33 mouse cellular contexts compared by ENCODE assay signal in genomic region chr14:34351660-34352059, GRCm38 (mm10). TPM values are rescaled to one million over a fixed set of nuclear protein-coding genes. Genes with fewer than 3 reads are reported as not detected.
A peak's percentile ranks its signal among the peaks of the same experiment; 100 is the strongest.
DNase-seq lines count a peak whose midpoint lies in the region; ATAC-seq and TF ChIP-seq lines count a peak whose summit lies in the region.
"Had no signal": no experiment of that assay in that cellular context is flagged by ENCODE, and none has a peak within 500 bp of the region (broad histone marks: within the 10 kb centered on the region; RNA-seq: fewer than 3 reads in every experiment).

No protein-coding gene starts in this region.

- peak overlapping the region; percentile 29 for H3K27ac ChIP-seq in liver, adult 2 months (replicated peaks; ENCODE audit: insufficient read depth, low read depth, low read length)
- H3K27ac ChIP-seq in liver, embryonic 12.5 days, result no peak overlapping the region
- no peak overlapping the region for H3K27ac ChIP-seq in neural tube, embryonic 11.5 days (ENCODE audit: low read depth, low read length)
- no peak overlapping the region for H3K27ac ChIP-seq in neural tube, embryonic 15.5 days (replicated peaks)
- H3K27ac ChIP-seq in ES-E14 (ENCODE audit: insufficient read depth, low read depth, low read length, poor library complexity, severe bottlenecking), result peak overlapping the region; percentile 69; the same call in 1 of the 2 replicates
- H3K27ac ChIP-seq: embryonic facial prominence, embryonic 12.5 days; embryonic facial prominence, embryonic 15.5 days; forebrain, embryonic 12.5 days; forebrain, embryonic 15.5 days; heart, embryonic 15.5 days; hindbrain, embryonic 10.5 days; hindbrain, embryonic 13.5 days had no signal

- H3K9ac ChIP-seq in liver, adult 2 months (ENCODE audit: low read depth, low read length), result no peak overlapping the region
- H3K9ac ChIP-seq in liver, embryonic 12.5 days, result no peak overlapping the region
- no peak overlapping the region for H3K9ac ChIP-seq in neural tube, embryonic 11.5 days (ENCODE audit: low read length)
- H3K9ac ChIP-seq in neural tube, embryonic 15.5 days (replicated peaks), result no peak overlapping the region
- H3K9ac ChIP-seq in ES-E14 (ENCODE audit: insufficient read depth, low read depth, low read length, poor library complexity, severe bottlenecking), result peak overlapping the region; percentile 27; the same call in 1 of the 2 replicates
- H3K9ac ChIP-seq: embryonic facial prominence, embryonic 12.5 days; embryonic facial prominence, embryonic 15.5 days; forebrain, embryonic 12.5 days; forebrain, embryonic 15.5 days; heart, embryonic 12.5 days; heart, embryonic 15.5 days; hindbrain, embryonic 13.5 days had no signal

- no peak for TF ChIP-seq POLR2A in liver, adult 2 months (IDR thresholded peaks at IDR 0.05; ENCODE audit: extremely low read depth, insufficient read depth, low read length)

- ATAC-seq in liver, embryonic 12.5 days, result no peak
- ATAC-seq in neural tube, embryonic 11.5 days (ENCODE audit: insufficient read depth, low FRiP score, low TSS enrichment), result no peak
- no peak for ATAC-seq in neural tube, embryonic 15.5 days (ENCODE audit: low FRiP score)
- ATAC-seq: CD4-positive, CD25-positive, alpha-beta regulatory T cell, adult 4 months; forebrain, embryonic 15.5 days; hindbrain, embryonic 16.5 days had no signal

- H3K36me3 ChIP-seq in liver, adult 2 months (ENCODE audit: control insufficient read depth, insufficient read depth, low read length), result no peaks in the 10 kb centered on the region
- no peaks in the 10 kb centered on the region for H3K36me3 ChIP-seq in liver, embryonic 12.5 days
- H3K36me3 ChIP-seq in neural tube, embryonic 11.5 days (ENCODE audit: control insufficient read depth, insufficient read depth, low read length), result no peaks in the 10 kb centered on the region
- no peaks in the 10 kb centered on the region for H3K36me3 ChIP-seq in neural tube, embryonic 15.5 days
- H3K36me3 ChIP-seq in ES-E14 (ENCODE audit: control insufficient read depth, insufficient read depth, low read length, poor library complexity, severe bottlenecking), result peaks cover 3% of the 10 kb centered on the region; the same call in 1 of the 2 replicates
- H3K36me3 ChIP-seq: embryonic facial prominence, embryonic 12.5 days; embryonic facial prominence, embryonic 15.5 days; forebrain, embryonic 12.5 days; forebrain, embryonic 15.5 days; heart, embryonic 12.5 days; heart, embryonic 15.5 days; hindbrain, embryonic 10.5 days; hindbrain, embryonic 13.5 days had no signal

- no peak overlapping the region for H3K4me2 ChIP-seq in liver, embryonic 12.5 days
- no peak overlapping the region for H3K4me2 ChIP-seq in neural tube, embryonic 11.5 days (ENCODE audit: low read depth)
- H3K4me2 ChIP-seq in neural tube, embryonic 15.5 days, result no peak overlapping the region
- H3K4me2 ChIP-seq: embryonic facial prominence, embryonic 12.5 days; embryonic facial prominence, embryonic 15.5 days; forebrain, embryonic 12.5 days; forebrain, embryonic 15.5 days; heart, embryonic 12.5 days; heart, embryonic 15.5 days; hindbrain, embryonic 13.5 days had no signal

- in situ Hi-C loops in ES-E14 (cut with MboI; ENCODE audit: low sequenced_read_pairs in 2 of 2, unreplicated experiment in 2 of 2), result no loop called here

- DNase-seq in liver, adult 2 months (ENCODE audit: extremely low read depth, low read depth, low spot score), result peak; percentile 100
- peak; percentile 3 for DNase-seq in neural tube, embryonic 11.5 days (ENCODE audit: low spot score)
- no peak for DNase-seq in ES-E14 (ENCODE audit: low read depth, low spot score)
- DNase-seq in layer of hippocampus, adult 18-20 months (ENCODE audit: low spot score in 2 of 2), result no peak
- DNase-seq: adrenal gland, adult 2 months; adrenal gland, postnatal 14 days; cerebellum, adult 11 months; cerebellum, adult 2 months; cerebellum, adult 9-11 months; cerebellum, postnatal 25 days; gastrocnemius, postnatal 25 days; heart, adult 18-20 months; heart, postnatal 10 days; heart, postnatal 36 days had no signal

- TF ChIP-seq CTCF in liver, adult 2 months (IDR thresholded peaks at IDR 0.05; ENCODE audit: low read depth, low read length), result no peak

- no peak overlapping the region for H3K4me3 ChIP-seq in liver, adult 2 months (ENCODE audit: insufficient read depth, low read depth, low read length)
- H3K4me3 ChIP-seq in liver, embryonic 12.5 days, result no peak overlapping the region
- no peak overlapping the region for H3K4me3 ChIP-seq in neural tube, embryonic 11.5 days (ENCODE audit: low read depth, low read length)
- no peak overlapping the region for H3K4me3 ChIP-seq in neural tube, embryonic 15.5 days (replicated peaks)
- no peak overlapping the region for H3K4me3 ChIP-seq in ES-E14 (ENCODE audit: insufficient read depth in 1 of 2, low read depth in 1 of 2, low read length in 2 of 2, poor library complexity in 1 of 2, severe bottlenecking in 1 of 2)
- H3K4me3 ChIP-seq: embryonic facial prominence, embryonic 12.5 days; embryonic facial prominence, embryonic 15.5 days; erythroblast, embryonic 14.5 days; forebrain, embryonic 12.5 days; forebrain, embryonic 15.5 days; heart, embryonic 12.5 days; heart, embryonic 15.5 days; hindbrain, embryonic 10.5 days; hindbrain, embryonic 13.5 days had no signal

- H3K27me3 ChIP-seq in liver, adult 2 months (ENCODE audit: control insufficient read depth, insufficient read depth, low read length), result no peaks in the 10 kb centered on the region
- H3K27me3 ChIP-seq in liver, embryonic 12.5 days (replicated peaks), result no peaks in the 10 kb centered on the region
- H3K27me3 ChIP-seq in neural tube, embryonic 11.5 days (ENCODE audit: control insufficient read depth, insufficient read depth, low read length), result no peaks in the 10 kb centered on the region
- H3K27me3 ChIP-seq in neural tube, embryonic 15.5 days (replicated peaks), result no peaks in the 10 kb centered on the region
- H3K27me3 ChIP-seq: embryonic facial prominence, embryonic 12.5 days; embryonic facial prominence, embryonic 15.5 days; forebrain, embryonic 12.5 days; forebrain, embryonic 15.5 days; heart, embryonic 12.5 days; heart, embryonic 15.5 days; hindbrain, embryonic 13.5 days had no signal

- WGBS in liver, adult 2 months, result 23% methylated on average over 3 of the region's 3 CpGs
- 54% methylated on average over 3 of the region's 3 CpGs for WGBS in liver, embryonic 12.5 days (ENCODE audit: insufficient replicate concordance)
- 67% methylated on average over 3 of the region's 3 CpGs for WGBS in neural tube, embryonic 11.5 days
- 60% methylated on average over 3 of the region's 3 CpGs for WGBS in neural tube, embryonic 15.5 days

- H3K79me2 ChIP-seq in liver, adult 2 months (ENCODE audit: control insufficient read depth, insufficient read depth, low read length), result no peaks in the 10 kb centered on the region

- peaks cover 64% of the 10 kb centered on the region for H3K4me1 ChIP-seq in liver, adult 2 months (ENCODE audit: control insufficient read depth, insufficient read depth, low read length)
- H3K4me1 ChIP-seq in liver, embryonic 12.5 days, result peaks cover 17% of the 10 kb centered on the region
- no peaks in the 10 kb centered on the region for H3K4me1 ChIP-seq in neural tube, embryonic 11.5 days (ENCODE audit: control insufficient read depth, insufficient read depth, low read length)
- no peaks in the 10 kb centered on the region for H3K4me1 ChIP-seq in neural tube, embryonic 15.5 days
- H3K4me1 ChIP-seq in ES-E14 (ENCODE audit: control insufficient read depth in 2 of 2, insufficient read depth in 2 of 2, low read length in 2 of 2, poor library complexity in 1 of 2), result peaks cover 15 to 45% of the 10 kb centered on the region in 2 experiments
- H3K4me1 ChIP-seq: embryonic facial prominence, embryonic 12.5 days; embryonic facial prominence, embryonic 15.5 days; forebrain, embryonic 12.5 days; forebrain, embryonic 15.5 days; heart, embryonic 15.5 days; hindbrain, embryonic 13.5 days had no signal

- no peaks in the 10 kb centered on the region for H3K9me3 ChIP-seq in liver, embryonic 12.5 days (replicated peaks)
- H3K9me3 ChIP-seq in neural tube, embryonic 11.5 days (ENCODE audit: control insufficient read depth, low read length), result no peaks in the 10 kb centered on the region
- no peaks in the 10 kb centered on the region for H3K9me3 ChIP-seq in neural tube, embryonic 15.5 days (replicated peaks)
- no peaks in the 10 kb centered on the region for H3K9me3 ChIP-seq in ES-E14 (ENCODE audit: control insufficient read depth, insufficient read depth, low read depth, low read length)
- H3K9me3 ChIP-seq: embryonic facial prominence, embryonic 12.5 days; embryonic facial prominence, embryonic 15.5 days; forebrain, embryonic 12.5 days; forebrain, embryonic 15.5 days; heart, embryonic 12.5 days; heart, embryonic 15.5 days; hindbrain, embryonic 10.5 days; hindbrain, embryonic 13.5 days had no signal

RNA-seq across cellular contexts. Expression of gene Fam25c, which starts 3.6 kb away (rescaled TPM):
- 56.3 and 66.7 TPM in 2 replicates for total RNA-seq in liver, adult 2 months (2014; rRNA removed)
- 74.3 and 146 TPM in 2 replicates for polyA plus RNA-seq in liver, adult 2 months (2012; rRNA removed)
- polyA plus RNA-seq in liver, embryonic 12.5 days (2016; fragmentation: Nextera tagmentation; extraction: Ambion mirVana), result not detected in 2 replicates
- not detected in 2 replicates for polyA plus RNA-seq in neural tube, embryonic 11.5 days (2014; fragmentation: Nextera tagmentation; extraction: Ambion mirVana)
- 0.72 TPM in 1 of 2 replicates, not detected in the other for polyA plus RNA-seq in neural tube, embryonic 15.5 days (2015; fragmentation: Nextera tagmentation; extraction: Ambion mirVana)
- total RNA-seq in ES-E14 (2012; rRNA removed), result 97.8 and 145 TPM in 2 replicates
- not detected for total RNA-seq in layer of hippocampus, adult 18-20 months (2021)
- total RNA-seq: adrenal gland, adult 2 months; adrenal gland, postnatal 4 days; common myeloid progenitor, adult 5-6 weeks; gastrocnemius, adult 8-10 months; heart, adult 18-20 months; heart, postnatal 10 days; heart, postnatal 36 days; MEL had no signal
- polyA plus RNA-seq: adrenal gland, adult 2 months; C2C12; CD4-positive, CD25-positive, alpha-beta regulatory T cell, adult 4 months; cerebellum, adult 2 months; embryonic facial prominence, embryonic 12.5 days; erythroblast, embryonic 14.5 days; forebrain, embryonic 12.5 days; forebrain, embryonic 15.5 days; gonadal fat pad, adult 2 months; heart, embryonic 12.5 days; heart, embryonic 15.5 days; hindbrain, embryonic 10.5 days; hindbrain, embryonic 13.5 days; hindbrain, embryonic 16.5 days had no signal

RNA-seq across cellular contexts. Expression of gene Sncg, which starts 22.9 kb away (rescaled TPM):
- total RNA-seq in liver, adult 2 months (2014; rRNA removed), result 0.20 and 0.46 TPM in 2 replicates
- 0.11 and 0.45 TPM in 2 replicates for polyA plus RNA-seq in liver, adult 2 months (2012; rRNA removed)
- 0.49 and 0.57 TPM in 2 replicates for polyA plus RNA-seq in liver, embryonic 12.5 days (2016; fragmentation: Nextera tagmentation; extraction: Ambion mirVana)
- polyA plus RNA-seq in neural tube, embryonic 11.5 days (2014; fragmentation: Nextera tagmentation; extraction: Ambion mirVana), result 269 and 295 TPM in 2 replicates
- polyA plus RNA-seq in neural tube, embryonic 15.5 days (2015; fragmentation: Nextera tagmentation; extraction: Ambion mirVana), result 354 and 420 TPM in 2 replicates
- total RNA-seq in ES-E14 (2012; rRNA removed), result 2.4 and 3.9 TPM in 2 replicates
- 1 to 10 TPM; 6.8 to 7.1 TPM for total RNA-seq in layer of hippocampus, adult 18-20 months (2021)
- total RNA-seq: common myeloid progenitor, adult 5-6 weeks; MEL had no signal
- polyA plus RNA-seq: CD4-positive, CD25-positive, alpha-beta regulatory T cell, adult 4 months; erythroblast, embryonic 14.5 days had no signal

RNA-seq across cellular contexts. Expression of gene Mmrn2, which starts 23.6 kb away (rescaled TPM):
- total RNA-seq in liver, adult 2 months (2014; rRNA removed), result 9.2 and 10.7 TPM in 2 replicates
- 3.0 and 3.4 TPM in 2 replicates for polyA plus RNA-seq in liver, adult 2 months (2012; rRNA removed)
- polyA plus RNA-seq in liver, embryonic 12.5 days (2016; fragmentation: Nextera tagmentation; extraction: Ambion mirVana), result 3.5 and 3.7 TPM in 2 replicates
- 7.3 and 8.3 TPM in 2 replicates for polyA plus RNA-seq in neural tube, embryonic 11.5 days (2014; fragmentation: Nextera tagmentation; extraction: Ambion mirVana)
- 3.3 and 4.6 TPM in 2 replicates for polyA plus RNA-seq in neural tube, embryonic 15.5 days (2015; fragmentation: Nextera tagmentation; extraction: Ambion mirVana)
- 17.4 and 41.2 TPM in 2 replicates for total RNA-seq in ES-E14 (2012; rRNA removed)
- 1 to 10 TPM; 3.1 to 3.3 TPM for total RNA-seq in layer of hippocampus, adult 18-20 months (2021)
- total RNA-seq: common myeloid progenitor, adult 5-6 weeks had no signal
- polyA plus RNA-seq: erythroblast, embryonic 14.5 days had no signal

RNA-seq across cellular contexts. Expression of gene Glud1, which starts 41.1 kb away (rescaled TPM):
- total RNA-seq in liver, adult 2 months (2014; rRNA removed), result 691 and 755 TPM in 2 replicates
- 633 and 710 TPM in 2 replicates for polyA plus RNA-seq in liver, adult 2 months (2012; rRNA removed)
- 137 and 145 TPM in 2 replicates for polyA plus RNA-seq in liver, embryonic 12.5 days (2016; fragmentation: Nextera tagmentation; extraction: Ambion mirVana)
- polyA plus RNA-seq in neural tube, embryonic 11.5 days (2014; fragmentation: Nextera tagmentation; extraction: Ambion mirVana), result 96.0 and 97.3 TPM in 2 replicates
- 129 and 134 TPM in 2 replicates for polyA plus RNA-seq in neural tube, embryonic 15.5 days (2015; fragmentation: Nextera tagmentation; extraction: Ambion mirVana)
- 199 and 211 TPM in 2 replicates for total RNA-seq in ES-E14 (2012; rRNA removed)
- 100 to 1,000 TPM; 279 to 296 TPM for total RNA-seq in layer of hippocampus, adult 18-20 months (2021)

RNA-seq across cellular contexts. Expression of gene Shld2, which starts 41.4 kb away (rescaled TPM):
- total RNA-seq in liver, adult 2 months (2014; rRNA removed), result 25.4 and 36.4 TPM in 2 replicates
- polyA plus RNA-seq in liver, adult 2 months (2012; rRNA removed), result 9.2 and 12.2 TPM in 2 replicates
- polyA plus RNA-seq in liver, embryonic 12.5 days (2016; fragmentation: Nextera tagmentation; extraction: Ambion mirVana), result 8.2 and 9.7 TPM in 2 replicates
- 7.7 and 8.8 TPM in 2 replicates for polyA plus RNA-seq in neural tube, embryonic 11.5 days (2014; fragmentation: Nextera tagmentation; extraction: Ambion mirVana)
- 5.4 and 7.0 TPM in 2 replicates for polyA plus RNA-seq in neural tube, embryonic 15.5 days (2015; fragmentation: Nextera tagmentation; extraction: Ambion mirVana)
- 10.8 and 14.8 TPM in 2 replicates for total RNA-seq in ES-E14 (2012; rRNA removed)
- 10 to 100 TPM; 12.2 to 13.4 TPM for total RNA-seq in layer of hippocampus, adult 18-20 months (2021)

Comparison
In these comparisons a context has a peak if more than half of its experiments do, and no peak if none do; other contexts are left out.
1. H3K27ac ChIP-seq: peak in liver, adult 2 months (single experiment) and ES-E14 (single experiment); none in liver, embryonic 12.5 days (single experiment), neural tube, embryonic 11.5 days (single experiment) and neural tube, embryonic 15.5 days (single experiment).
2. RNA of gene Fam25c, which starts 3.6 kb away (polyA plus RNA-seq): 74.3 to 146 TPM in liver, adult 2 months; 0.72 TPM in neural tube, embryonic 15.5 days, not detected in liver, embryonic 12.5 days and not detected in neural tube, embryonic 11.5 days; every median in the first group is over 10 times any median in the second.
3. DNase-seq: peak in liver, adult 2 months (single experiment) and neural tube, embryonic 11.5 days (single experiment); none in ES-E14 (single experiment) and layer of hippocampus, adult 18-20 months (0 of 2).
4. RNA of gene Sncg, which starts 22.9 kb away (polyA plus RNA-seq): 354 to 420 TPM in neural tube, embryonic 15.5 days and 269 to 295 TPM in neural tube, embryonic 11.5 days; 0.49 to 0.57 TPM in liver, embryonic 12.5 days and 0.11 to 0.45 TPM in liver, adult 2 months; every median in the first group is over 100 times any median in the second.